Mouse (Mus musculus): ENCODE results near the gene Slc37a1.
A peak's percentile ranks its signal among the peaks of the same experiment; 100 is the strongest.

Gene Slc37a1

GRCm38 (mm10) chr17:31318906-31319767 lies 32.5 kb downstream of the Slc37a1 start:
- no peak for DNase-seq (ENCODE audit: low read depth)

- no peak for DNase-seq (ENCODE audit: low read depth)
Measured at GRCm38 (mm10) chr17:31321425-31321824, 34.8 kb downstream of the Slc37a1 start.

GRCm38 (mm10) chr17:31322446-31322845 lies 35.9 kb downstream of the Slc37a1 start:
- no peak for DNase-seq (ENCODE audit: low read depth)

- no peak for DNase-seq (ENCODE audit: low read depth)
Measured at GRCm38 (mm10) chr17:31323379-31323778, 36.8 kb downstream of the Slc37a1 start.

- no peak for DNase-seq (ENCODE audit: low read depth)
Measured at GRCm38 (mm10) chr17:31324227-31324626, 37.6 kb downstream of the Slc37a1 start.

GRCm38 (mm10) chr17:31325451-31326219 lies 39.0 kb downstream of the Slc37a1 start:
- no peak for DNase-seq (ENCODE audit: low read depth)

- DNase-seq (ENCODE audit: low read depth): peak; percentile 86
Measured at GRCm38 (mm10) chr17:31326220-31326852, 39.7 kb downstream of the Slc37a1 start.

GRCm38 (mm10) chr17:31328466-31328865 lies 41.9 kb downstream of the Slc37a1 start:
- peak; percentile 52 for DNase-seq (ENCODE audit: low read depth)

- DNase-seq (ENCODE audit: low read depth): peak; percentile 66
Measured at GRCm38 (mm10) chr17:31330622-31331021, 44.0 kb downstream of the Slc37a1 start.

GRCm38 (mm10) chr17:31331273-31331672 lies 44.7 kb downstream of the Slc37a1 start:
- DNase-seq (ENCODE audit: low read depth): peak; percentile 33

GRCm38 (mm10) chr17:31331920-31332319 lies 45.3 kb downstream of the Slc37a1 start:
- DNase-seq (ENCODE audit: low read depth): no peak

- DNase-seq (ENCODE audit: low read depth): peak; percentile 71
Measured at GRCm38 (mm10) chr17:31332333-31332732, 45.7 kb downstream of the Slc37a1 start.

- no peak for DNase-seq (ENCODE audit: low read depth)
Measured at GRCm38 (mm10) chr17:31334509-31335260, 48.1 kb downstream of the Slc37a1 start.

GRCm38 (mm10) chr17:31335344-31336080 lies 48.9 kb downstream of the Slc37a1 start:
- DNase-seq (ENCODE audit: low read depth): no peak

GRCm38 (mm10) chr17:31339769-31340168 lies 53.2 kb downstream of the Slc37a1 start:
- no peak for DNase-seq (ENCODE audit: low read depth)

- DNase-seq (ENCODE audit: low read depth): no peak
Measured at GRCm38 (mm10) chr17:31342191-31342590, 55.6 kb downstream of the Slc37a1 start.

GRCm38 (mm10) chr17:31344172-31344801 lies 57.7 kb downstream of the Slc37a1 start:
- peak; percentile 89 for DNase-seq (ENCODE audit: low read depth)

- peak; percentile 14 for DNase-seq (ENCODE audit: low read depth)
Measured at GRCm38 (mm10) chr17:31344816-31345215, 58.2 kb downstream of the Slc37a1 start.

- DNase-seq (ENCODE audit: low read depth): no peak
Measured at GRCm38 (mm10) chr17:31348129-31348528, 61.5 kb downstream of the Slc37a1 start.

- DNase-seq (ENCODE audit: low read depth): no peak
Measured at GRCm38 (mm10) chr17:31349388-31349787, 62.8 kb downstream of the Slc37a1 start.

GRCm38 (mm10) chr17:31351984-31352383 lies 65.4 kb downstream of the Slc37a1 start:
- DNase-seq (ENCODE audit: low read depth): no peak
